Mouse (Mus musculus) limb, embryonic 10.5 days (tissue): ENCODE measurements around the gene Map1b. TPM values are rescaled to one million over a fixed set of nuclear protein-coding genes. Genes with fewer than 3 reads are reported as not detected.

Source experiments
- DNase-seq: peaks from one replicate; pipeline ENCODE4 v3.0.0-alpha.2; 2017; ENCODE audit warnings: low spot score
- H3K27ac ChIP-seq: fragments of 300-500 bp; sonication (generic); 2 replicates; pipeline ENCODE4 v1.5.1; 2016; ENCODE audit warnings: mild to moderate bottlenecking
- H3K27me3 ChIP-seq: fragments of 300-500 bp; sonication (generic); 2 replicates; pipeline ENCODE4 v1.6.1; 2016; ENCODE audit warnings: low read depth, mild to moderate bottlenecking; ENCODE audit not compliant: poor library complexity, severe bottlenecking
- H3K36me3 ChIP-seq: fragments of 300-500 bp; sonication (generic); 2 replicates; pipeline ENCODE4 v1.6.1; 2016; ENCODE audit warnings: mild to moderate bottlenecking, moderate library complexity
- H3K4me1 ChIP-seq: fragments of 300-500 bp; sonication (generic); 2 replicates; pipeline ENCODE4 v1.6.1; 2016
- H3K4me3 ChIP-seq: fragments of 300-500 bp; sonication (generic); 2 replicates; pipeline ENCODE4 v1.5.1; 2016; ENCODE audit warnings: mild to moderate bottlenecking, moderate library complexity
- H3K9me3 ChIP-seq: fragments of 300-500 bp; sonication (generic); replicated peaks from 2 replicates; pipeline ENCODE4 v1.6.1; 2016; ENCODE audit warnings: mild to moderate bottlenecking
- WGBS: fragments of 180-500 bp; shearing (Covaris S2); methylation state at CpG from one replicate; pipeline ENCODE4 v1.1.7; 2016; 5-methylcytosine and 5-hydroxymethylcytosine counted together
- polyA plus RNA-seq: library from polyadenylated mRNA; unstranded; fragments of >200 nt; fragmentation: Nextera tagmentation; extraction: Ambion mirVana; gene quantifications from 2 replicates; pipeline ENCODE4 v1.2.1, GENCODE M21; 2016

The Map1b gene
- polyA plus RNA-seq, 1 experiment from 2014 or later = 60.1 TPM

- 83% methylated on average over 7 of the region's 7 CpGs for WGBS
Observed at GRCm38 (mm10) chr13:99397228-99397627, 119.1 kb downstream of the Map1b start.

GRCm38 (mm10) chr13:99395531-99395930, 120.8 kb downstream of the Map1b start:
- WGBS = 84% methylated on average over 12 of the region's 12 CpGs
- Histone ChIP-seq H3K4me3 (no peak overlapping the region), H3K9me3 (no peaks in the 10 kb centered on the region), H3K36me3 (peaks cover 36% of the 10 kb centered on the region), H3K27ac (peak overlapping the region; percentile 19), H3K27me3 (no peaks in the 10 kb centered on the region), H3K4me1 (peaks cover 20% of the 10 kb centered on the region)
- no peak for DNase-seq

More at GRCm38 (mm10) chr13:99397228-99397627, 119.1 kb downstream of the Map1b start:
- no peaks in the 10 kb centered on the region for H3K9me3 ChIP-seq
- no peaks in the 10 kb centered on the region for H3K27me3 ChIP-seq
- DNase-seq = no peak
- H3K27ac ChIP-seq = no peak overlapping the region
- peaks cover 41% of the 10 kb centered on the region for H3K36me3 ChIP-seq
- H3K4me1 ChIP-seq = peaks cover 17% of the 10 kb centered on the region
- H3K4me3 ChIP-seq = no peak overlapping the region

GRCm38 (mm10) chr13:99394694-99395093, 121.6 kb downstream of the Map1b start:
- Histone ChIP-seq H3K4me1 (peaks cover 20% of the 10 kb centered on the region), H3K27ac (0 out of 2 replicates have a peak overlapping the region, but pooled peaks have one; percentile 19)

GRCm38 (mm10) chr13:99393128-99393527, 123.2 kb downstream of the Map1b start:
- peaks cover 21% of the 10 kb centered on the region for H3K4me1 ChIP-seq
- H3K9me3 ChIP-seq = no peaks in the 10 kb centered on the region
- H3K4me3 ChIP-seq = no peak overlapping the region
- no peak overlapping the region for H3K27ac ChIP-seq
- H3K36me3 ChIP-seq = peaks cover 32% of the 10 kb centered on the region
- no peak for DNase-seq
- WGBS = 83% methylated on average over 3 of the region's 3 CpGs
- H3K27me3 ChIP-seq = no peaks in the 10 kb centered on the region

More at GRCm38 (mm10) chr13:99394694-99395093, 121.6 kb downstream of the Map1b start:
- DNase-seq = no peak
- Histone ChIP-seq H3K4me3 (no peak overlapping the region), H3K36me3 (peaks cover 35% of the 10 kb centered on the region), H3K27me3 (no peaks in the 10 kb centered on the region), H3K9me3 (no peaks in the 10 kb centered on the region)
- WGBS = 74% methylated on average over 3 of the region's 3 CpGs

GRCm38 (mm10) chr13:99391417-99391816, 124.9 kb downstream of the Map1b start:
- Histone ChIP-seq H3K4me3 (no peak overlapping the region), H3K36me3 (peaks cover 26% of the 10 kb centered on the region; the same call in 1 of the 2 replicates), H3K4me1 (peaks cover 22% of the 10 kb centered on the region), H3K9me3 (no peaks in the 10 kb centered on the region), H3K27ac (no peak overlapping the region), H3K27me3 (no peaks in the 10 kb centered on the region)
- WGBS = 96% methylated on average over 3 of the region's 3 CpGs
- DNase-seq = no peak

- WGBS = 86% methylated on average over 7 of the region's 7 CpGs
- no peaks in the 10 kb centered on the region for H3K27me3 ChIP-seq
- peaks cover 16% of the 10 kb centered on the region for H3K4me1 ChIP-seq
- no peak overlapping the region for H3K4me3 ChIP-seq
- H3K36me3 ChIP-seq = peaks cover 35% of the 10 kb centered on the region
- H3K9me3 ChIP-seq = no peaks in the 10 kb centered on the region
- DNase-seq = no peak
- 0 out of 2 replicates have a peak overlapping the region, but pooled peaks have one; percentile 14 for H3K27ac ChIP-seq
Observed at GRCm38 (mm10) chr13:99387901-99388811, 128.2 kb downstream of the Map1b start.

- Histone ChIP-seq H3K27me3 (no peaks in the 10 kb centered on the region), H3K36me3 (peaks cover 31% of the 10 kb centered on the region), H3K4me3 (no peak overlapping the region), H3K27ac (no peak overlapping the region), H3K4me1 (peaks cover 13% of the 10 kb centered on the region), H3K9me3 (no peaks in the 10 kb centered on the region)
- DNase-seq = no peak
- WGBS = 93% methylated on average over 7 of the region's 7 CpGs
Observed at GRCm38 (mm10) chr13:99386341-99386740, 130.0 kb downstream of the Map1b start.

GRCm38 (mm10) chr13:99385911-99386310, 130.4 kb downstream of the Map1b start:
- H3K4me3 ChIP-seq = no peak overlapping the region
- H3K9me3 ChIP-seq = no peaks in the 10 kb centered on the region
- peaks cover 32% of the 10 kb centered on the region for H3K36me3 ChIP-seq
- no peaks in the 10 kb centered on the region for H3K27me3 ChIP-seq
- H3K27ac ChIP-seq = no peak overlapping the region
- H3K4me1 ChIP-seq = peaks cover 9% of the 10 kb centered on the region
- WGBS = 93% methylated on average over 6 of the region's 6 CpGs
- no peak for DNase-seq

GRCm38 (mm10) chr13:99384555-99385203, 131.7 kb downstream of the Map1b start:
- H3K9me3 ChIP-seq = no peaks in the 10 kb centered on the region
- H3K4me1 ChIP-seq = peaks cover 9% of the 10 kb centered on the region
- no peak for DNase-seq
- no peak overlapping the region for H3K27ac ChIP-seq
- H3K4me3 ChIP-seq = no peak overlapping the region
- WGBS = 84% methylated on average over 7 of the region's 7 CpGs
- H3K36me3 ChIP-seq = peaks cover 30% of the 10 kb centered on the region
- H3K27me3 ChIP-seq = no peaks in the 10 kb centered on the region

GRCm38 (mm10) chr13:99382373-99382772, 134.0 kb downstream of the Map1b start:
- WGBS = 80% methylated on average over 6 of the region's 6 CpGs
- no peak overlapping the region for H3K27ac ChIP-seq
- H3K27me3 ChIP-seq = no peaks in the 10 kb centered on the region
- H3K36me3 ChIP-seq = peaks cover 44% of the 10 kb centered on the region
- H3K9me3 ChIP-seq = no peaks in the 10 kb centered on the region
- no peak overlapping the region for H3K4me3 ChIP-seq
- peaks cover 2% of the 10 kb centered on the region; the same call in 1 of the 2 replicates for H3K4me1 ChIP-seq
- DNase-seq = no peak

GRCm38 (mm10) chr13:99378223-99378622, 138.1 kb downstream of the Map1b start:
- Histone ChIP-seq H3K4me1 (peaks cover 18% of the 10 kb centered on the region), H3K36me3 (peaks cover 27% of the 10 kb centered on the region), H3K27me3 (no peaks in the 10 kb centered on the region), H3K9me3 (no peaks in the 10 kb centered on the region), H3K27ac (no peak overlapping the region), H3K4me3 (no peak overlapping the region)
- no peak for DNase-seq
- WGBS = 94% methylated on average over 1 of the region's 1 CpGs

- no peak for DNase-seq
- no peak overlapping the region for H3K4me3 ChIP-seq
- peaks cover 21% of the 10 kb centered on the region for H3K4me1 ChIP-seq
- no peaks in the 10 kb centered on the region for H3K9me3 ChIP-seq
- WGBS = 95% methylated on average over 6 of the region's 6 CpGs
- H3K27ac ChIP-seq = no peak overlapping the region
- H3K36me3 ChIP-seq = peaks cover 29% of the 10 kb centered on the region
- no peaks in the 10 kb centered on the region for H3K27me3 ChIP-seq
Observed at GRCm38 (mm10) chr13:99377055-99377454, 139.3 kb downstream of the Map1b start.

- no peak overlapping the region for H3K4me3 ChIP-seq
- peak; percentile 83 for DNase-seq
- no peaks in the 10 kb centered on the region for H3K9me3 ChIP-seq
- peaks cover 28% of the 10 kb centered on the region for H3K36me3 ChIP-seq
- 46% methylated on average over 6 of the region's 6 CpGs for WGBS
- peaks cover 21% of the 10 kb centered on the region for H3K4me1 ChIP-seq
- no peak overlapping the region for H3K27ac ChIP-seq
- H3K27me3 ChIP-seq = no peaks in the 10 kb centered on the region
Observed at GRCm38 (mm10) chr13:99375550-99375949, 140.8 kb downstream of the Map1b start.
